Mouse (Mus musculus) midbrain, embryonic 15.5 days (tissue): ENCODE results near the gene Car5a. TPM values are rescaled to one million over a fixed set of nuclear protein-coding genes. Genes with fewer than 3 reads are reported as not detected.

Experiments used
- ATAC-seq: fragments of 200-750 bp; cut with Nextera tagmentation; replicated peaks from 2 replicates; pipeline ENCODE4 v1.8.0; 2017; ENCODE audit warnings: moderate TSS enrichment
- H3K27ac ChIP-seq: fragments of 300-500 bp; sonication (generic); 2 replicates; pipeline ENCODE4 v1.5.1; 2015; ENCODE audit warnings: mild to moderate bottlenecking, inconsistent platforms
- H3K27me3 ChIP-seq: fragments of 300-500 bp; sonication (generic); replicated peaks from 2 replicates; pipeline ENCODE4 v1.6.1; 2015; ENCODE audit warnings: inconsistent platforms
- H3K36me3 ChIP-seq: fragments of 300-500 bp; sonication (generic); replicated peaks from 2 replicates; pipeline ENCODE4 v1.6.1; 2015; ENCODE audit warnings: inconsistent platforms
- H3K4me1 ChIP-seq: fragments of 300-500 bp; sonication (generic); 2 replicates; pipeline ENCODE4 v1.6.1; 2015; ENCODE audit warnings: inconsistent platforms
- H3K4me2 ChIP-seq: fragments of 300-500 bp; sonication (generic); 2 replicates; pipeline ENCODE4 v1.6.1; 2015; ENCODE audit warnings: inconsistent platforms, mild to moderate bottlenecking, moderate library complexity
- H3K4me3 ChIP-seq: fragments of 300-500 bp; sonication (generic); 2 replicates; pipeline ENCODE4 v1.5.1; 2015; ENCODE audit warnings: mild to moderate bottlenecking, inconsistent platforms
- H3K9ac ChIP-seq: fragments of 300-500 bp; sonication (generic); 2 replicates; pipeline ENCODE4 v1.6.1; 2015; ENCODE audit warnings: mild to moderate bottlenecking, inconsistent platforms
- H3K9me3 ChIP-seq: fragments of 300-500 bp; sonication (generic); 2 replicates; pipeline ENCODE4 v1.6.1; 2016; ENCODE audit warnings: inconsistent platforms
- WGBS: fragments of 180-500 bp; shearing (Covaris S2); methylation state at CpG from one replicate; pipeline ENCODE4 v1.1.7; 2015; ENCODE audit warnings: mixed read lengths; 5-methylcytosine and 5-hydroxymethylcytosine counted together
- polyA plus RNA-seq: library from polyadenylated mRNA; unstranded; fragments of >200 nt; fragmentation: Nextera tagmentation; extraction: Ambion mirVana; gene quantifications from 2 replicates; pipeline ENCODE4 v1.2.1, GENCODE M21; 2015

Car5a gene
- polyA plus RNA-seq, 1 experiment from 2014 or later, result 0.41 TPM

GRCm38 (mm10) chr8:121953821-121954545 lies 9.3 kb upstream of the Car5a start:
- Histone ChIP-seq H3K4me1 (peaks cover 28% of the 10 kb centered on the region), H3K27ac (no peak overlapping the region), H3K9me3 (no peaks in the 10 kb centered on the region), H3K4me3 (no peak overlapping the region), H3K9ac (no peak overlapping the region), H3K36me3 (0 out of 2 replicates have a peak, but pooled peaks cover 4% of the 10 kb centered on the region), H3K4me2 (no peak overlapping the region), H3K27me3 (no peaks in the 10 kb centered on the region)
- 76% methylated on average over 3 of the region's 3 CpGs for WGBS
- no peak for ATAC-seq

- Histone ChIP-seq H3K27ac (no peak overlapping the region), H3K9me3 (no peaks in the 10 kb centered on the region), H3K4me2 (peak overlapping the region; percentile 90; the same call in 1 of the 2 replicates), H3K9ac (no peak overlapping the region), H3K36me3 (0 out of 2 replicates have a peak, but pooled peaks cover 4% of the 10 kb centered on the region), H3K27me3 (no peaks in the 10 kb centered on the region), H3K4me1 (peaks cover 35% of the 10 kb centered on the region), H3K4me3 (no peak overlapping the region)
- WGBS, result 88% methylated on average over 7 of the region's 7 CpGs
- no peak for ATAC-seq
Observed at GRCm38 (mm10) chr8:121952800-121953199, 8.1 kb upstream of the Car5a start.

- peak overlapping the region; percentile 90 for H3K4me2 ChIP-seq
- no peak for ATAC-seq
- peak overlapping the region; percentile 88; the same call in 1 of the 2 replicates for H3K4me3 ChIP-seq
- no peak overlapping the region for H3K27ac ChIP-seq
- 0 out of 2 replicates have a peak, but pooled peaks cover 4% of the 10 kb centered on the region for H3K36me3 ChIP-seq
- H3K27me3 ChIP-seq, result no peaks in the 10 kb centered on the region
- H3K9me3 ChIP-seq, result no peaks in the 10 kb centered on the region
- H3K4me1 ChIP-seq, result peaks cover 42% of the 10 kb centered on the region
- peak overlapping the region; percentile 2; the same call in 1 of the 2 replicates for H3K9ac ChIP-seq
Observed at GRCm38 (mm10) chr8:121952122-121952521, 7.4 kb upstream of the Car5a start.

GRCm38 (mm10) chr8:121951656-121952009 lies 6.9 kb upstream of the Car5a start:
- Histone ChIP-seq H3K9me3 (no peaks in the 10 kb centered on the region), H3K4me1 (peaks cover 46% of the 10 kb centered on the region), H3K36me3 (0 out of 2 replicates have a peak, but pooled peaks cover 4% of the 10 kb centered on the region), H3K9ac (peak overlapping the region; percentile 98), H3K4me2 (peak overlapping the region; percentile 90), H3K4me3 (peak overlapping the region; percentile 88), H3K27me3 (no peaks in the 10 kb centered on the region), H3K27ac (peak overlapping the region; percentile 97)
- 40% methylated on average over 7 of the region's 7 CpGs for WGBS
- no peak for ATAC-seq

GRCm38 (mm10) chr8:121950749-121951655 lies 6.3 kb upstream of the Car5a start:
- peaks cover 46% of the 10 kb centered on the region for H3K4me1 ChIP-seq
- no peaks in the 10 kb centered on the region for H3K27me3 ChIP-seq
- peak; percentile 7 for ATAC-seq
- peak overlapping the region; percentile 97 for H3K27ac ChIP-seq
- WGBS, result 1% methylated on average over 54 of the region's 97 CpGs
- H3K36me3 ChIP-seq, result 0 out of 2 replicates have a peak, but pooled peaks cover 4% of the 10 kb centered on the region
- H3K4me3 ChIP-seq, result peak overlapping the region; percentile 88
- H3K9me3 ChIP-seq, result no peaks in the 10 kb centered on the region
- peak overlapping the region; percentile 98 for H3K9ac ChIP-seq
- peak overlapping the region; percentile 90 for H3K4me2 ChIP-seq

- no peaks in the 10 kb centered on the region for H3K9me3 ChIP-seq
- H3K4me1 ChIP-seq, result peaks cover 46% of the 10 kb centered on the region
- H3K4me3 ChIP-seq, result peak overlapping the region; percentile 88
- H3K27ac ChIP-seq, result peak overlapping the region; percentile 97
- H3K27me3 ChIP-seq, result no peaks in the 10 kb centered on the region
- peak overlapping the region; percentile 90 for H3K4me2 ChIP-seq
- peak; percentile 96 for ATAC-seq
- H3K9ac ChIP-seq, result peak overlapping the region; percentile 98
- under 1% methylated on average over 57 of the region's 66 CpGs for WGBS
- H3K36me3 ChIP-seq, result no peaks in the 10 kb centered on the region
Observed at GRCm38 (mm10) chr8:121949941-121950748, 5.4 kb upstream of the Car5a start.

- H3K27ac ChIP-seq, result peak within 1 kb of the TSS; percentile 97
- peak within 1 kb of the TSS; percentile 98 for H3K9ac ChIP-seq
- peak; percentile 6 for ATAC-seq
- H3K36me3 ChIP-seq, result no peaks in the 10 kb centered on the region
- H3K4me2 ChIP-seq, result peak within 1 kb of the TSS; percentile 90
- H3K4me1 ChIP-seq, result peaks cover 46% of the 10 kb centered on the region
- WGBS, result 64% methylated on average over 6 of the region's 6 CpGs
- H3K27me3 ChIP-seq, result no peaks in the 10 kb centered on the region
- H3K4me3 ChIP-seq, result peak within 1 kb of the TSS; percentile 88
- H3K9me3 ChIP-seq, result no peaks in the 10 kb centered on the region
Observed at GRCm38 (mm10) chr8:121949222-121949800, 4.6 kb upstream of the Car5a start, which contains the start of gene Banp. Gene Banp, plus strand, starts transcription at chr8:121949750.

- ATAC-seq, result no peak
- Histone ChIP-seq H3K27me3 (no peaks in the 10 kb centered on the region), H3K9me3 (no peaks in the 10 kb centered on the region), H3K4me3 (peak overlapping the region; percentile 30), H3K4me1 (peaks cover 46% of the 10 kb centered on the region), H3K4me2 (peak overlapping the region; percentile 61), H3K27ac (peak overlapping the region; percentile 71), H3K9ac (peak overlapping the region; percentile 40; the same call in 1 of the 2 replicates), H3K36me3 (no peaks in the 10 kb centered on the region)
- 58% methylated on average over 19 of the region's 19 CpGs for WGBS
Observed at GRCm38 (mm10) chr8:121948321-121949145, 3.8 kb upstream of the Car5a start.

GRCm38 (mm10) chr8:121947753-121948141 lies 3.0 kb upstream of the Car5a start:
- WGBS, result under 1% methylated on average over 18 of the region's 18 CpGs
- H3K4me3 ChIP-seq, result peak overlapping the region; percentile 30
- no peak for ATAC-seq
- no peaks in the 10 kb centered on the region for H3K9me3 ChIP-seq
- H3K4me2 ChIP-seq, result peak overlapping the region; percentile 61
- peak overlapping the region; percentile 40; the same call in 1 of the 2 replicates for H3K9ac ChIP-seq
- H3K36me3 ChIP-seq, result no peaks in the 10 kb centered on the region
- H3K27me3 ChIP-seq, result no peaks in the 10 kb centered on the region
- H3K27ac ChIP-seq, result peak overlapping the region; percentile 71
- peaks cover 43% of the 10 kb centered on the region for H3K4me1 ChIP-seq

GRCm38 (mm10) chr8:121947047-121947752 lies 2.5 kb upstream of the Car5a start:
- Histone ChIP-seq H3K27ac (peak overlapping the region; percentile 51), H3K9ac (no peak overlapping the region), H3K4me1 (peaks cover 37% of the 10 kb centered on the region), H3K27me3 (no peaks in the 10 kb centered on the region), H3K36me3 (no peaks in the 10 kb centered on the region), H3K4me3 (peak overlapping the region; percentile 30), H3K9me3 (no peaks in the 10 kb centered on the region), H3K4me2 (peak overlapping the region; percentile 61)
- 25% methylated on average over 19 of the region's 19 CpGs for WGBS
- ATAC-seq, result no peak
